In genomic region chr11:94986435-94986834, GRCm38 (mm10) we compare ENCODE assay signal across 27 mouse cellular contexts. TPM values are rescaled to one million over a fixed set of nuclear protein-coding genes. Genes with fewer than 3 reads are reported as not detected.
DNase-seq lines count a peak whose midpoint lies in the region; ATAC-seq and TF ChIP-seq lines count a peak whose summit lies in the region.
"Had no signal": no experiment of that assay in that cellular context is flagged by ENCODE, and none has a peak within 500 bp of the region (broad histone marks: within the 10 kb centered on the region; RNA-seq: fewer than 3 reads in every experiment).

No protein-coding gene starts in this region.

- no peak overlapping the region for H3K4me2 ChIP-seq in stomach, embryonic 15.5 days
- no peak overlapping the region for H3K4me2 ChIP-seq in stomach, postnatal 0 days (replicated peaks; ENCODE audit: low read depth)
- H3K4me2 ChIP-seq: embryonic facial prominence, embryonic 13.5 days; forebrain, embryonic 13.5 days; heart, embryonic 13.5 days; hindbrain, embryonic 12.5 days had no signal

- peaks cover 16% of the 10 kb centered on the region for H3K79me2 ChIP-seq in MEL (ENCODE audit: control insufficient read depth, insufficient read depth, low read length, poor library complexity)

- no peak overlapping the region for H3K9ac ChIP-seq in stomach, embryonic 15.5 days
- H3K9ac ChIP-seq in stomach, postnatal 0 days (ENCODE audit: low read length), result no peak overlapping the region
- H3K9ac ChIP-seq in MEL (ENCODE audit: control insufficient read depth, low read depth, low read length, poor library complexity, severe bottlenecking), result no peak overlapping the region
- H3K9ac ChIP-seq: embryonic facial prominence, embryonic 13.5 days; forebrain, embryonic 13.5 days; hindbrain, embryonic 12.5 days had no signal

- no peaks in the 10 kb centered on the region for H3K9me3 ChIP-seq in heart, embryonic 10.5 days
- H3K9me3 ChIP-seq in stomach, embryonic 15.5 days, result no peaks in the 10 kb centered on the region
- H3K9me3 ChIP-seq in stomach, postnatal 0 days (ENCODE audit: control insufficient read depth, low read length), result no peaks in the 10 kb centered on the region
- H3K9me3 ChIP-seq in E14TG2a.4 (ENCODE audit: low read length) (no peaks in the 10 kb centered on the region), MEL (replicated peaks; ENCODE audit: insufficient read depth, low read length) (no peaks in the 10 kb centered on the region)
- H3K9me3 ChIP-seq: embryonic facial prominence, embryonic 13.5 days; forebrain, embryonic 13.5 days; G1E; heart, embryonic 13.5 days; hindbrain, embryonic 12.5 days had no signal

- no peak overlapping the region for H3K27ac ChIP-seq in heart, embryonic 10.5 days
- peak overlapping the region; percentile 62; the same call in 1 of the 2 replicates for H3K27ac ChIP-seq in stomach, embryonic 15.5 days
- H3K27ac ChIP-seq in stomach, postnatal 0 days (replicated peaks), result no peak overlapping the region
- no peak overlapping the region for H3K27ac ChIP-seq in MEL (ENCODE audit: control insufficient read depth, low read depth, low read length)
- H3K27ac ChIP-seq: embryonic facial prominence, embryonic 13.5 days; forebrain, embryonic 13.5 days; heart, embryonic 13.5 days; hindbrain, embryonic 12.5 days; hindbrain, postnatal 0 days had no signal

- TF ChIP-seq POLR2A in MEL (IDR thresholded peaks at IDR 0.05; ENCODE audit: control insufficient read depth in 1 of 2, insufficient read depth in 1 of 2, low read depth in 1 of 2, low read length in 2 of 2, poor library complexity in 1 of 2), result no peak

- no peak for ATAC-seq in stomach, embryonic 15.5 days (ENCODE audit: insufficient read depth, low FRiP score, low read depth)
- no peak for ATAC-seq in stomach, postnatal 0 days (ENCODE audit: low FRiP score, low TSS enrichment)
- ATAC-seq: forebrain, embryonic 13.5 days; hindbrain, postnatal 0 days had no signal

- H3K4me3 ChIP-seq in heart, embryonic 10.5 days, result no peak overlapping the region
- no peak overlapping the region for H3K4me3 ChIP-seq in stomach, embryonic 15.5 days (replicated peaks)
- H3K4me3 ChIP-seq in stomach, postnatal 0 days (ENCODE audit: low read depth, low read length), result no peak overlapping the region
- H3K4me3 ChIP-seq in E14TG2a.4 (replicated peaks; ENCODE audit: low read length) (peak overlapping the region; percentile 86; the same call in 1 of the 2 replicates), MEL (ENCODE audit: control insufficient read depth in 1 of 2, insufficient read depth in 1 of 2, low read depth in 2 of 2, low read length in 2 of 2) (no peak overlapping the region)
- H3K4me3 ChIP-seq: embryonic facial prominence, embryonic 13.5 days; forebrain, embryonic 13.5 days; heart, embryonic 13.5 days; hindbrain, embryonic 12.5 days had no signal

- no peaks in the 10 kb centered on the region for H3K36me3 ChIP-seq in heart, embryonic 10.5 days
- H3K36me3 ChIP-seq in stomach, embryonic 15.5 days, result no peaks in the 10 kb centered on the region
- H3K36me3 ChIP-seq in stomach, postnatal 0 days (ENCODE audit: control insufficient read depth, insufficient read depth, low read length), result no peaks in the 10 kb centered on the region
- no peaks in the 10 kb centered on the region for H3K36me3 ChIP-seq in E14TG2a.4 (ENCODE audit: insufficient read depth, low read length)
- H3K36me3 ChIP-seq in MEL (ENCODE audit: control insufficient read depth in 1 of 2, insufficient read depth in 2 of 2, low read length in 2 of 2), result peaks cover 0 to 22% of the 10 kb centered on the region in 2 experiments; a peak in 2 of 4 replicates
- H3K36me3 ChIP-seq: embryonic facial prominence, embryonic 13.5 days; G1E; heart, embryonic 13.5 days; hindbrain, embryonic 12.5 days had no signal

- peaks cover 53% of the 10 kb centered on the region for H3K4me1 ChIP-seq in heart, embryonic 10.5 days
- H3K4me1 ChIP-seq in stomach, embryonic 15.5 days, result peaks cover 32% of the 10 kb centered on the region
- peaks cover 5% of the 10 kb centered on the region; the same call in 1 of the 2 replicates for H3K4me1 ChIP-seq in stomach, postnatal 0 days (replicated peaks; ENCODE audit: control insufficient read depth, insufficient read depth)
- H3K4me1 ChIP-seq in E14TG2a.4 (replicated peaks; ENCODE audit: low read depth, low read length) (peaks cover 54% of the 10 kb centered on the region), MEL (ENCODE audit: control insufficient read depth in 1 of 2, insufficient read depth in 2 of 2, low read length in 2 of 2) (peaks cover 13 to 26% of the 10 kb centered on the region in 2 experiments)

- no peak for TF ChIP-seq CTCF in stomach, postnatal 0 days (IDR thresholded peaks at IDR 0.05; ENCODE audit: low read depth)
- TF ChIP-seq CTCF in E14TG2a.4 (conservative IDR thresholded peaks at IDR 0.05; ENCODE audit: low read length) (no peak), MEL (IDR thresholded peaks at IDR 0.05 in 2 of 3, conservative IDR thresholded peaks at IDR 0.05 in 1 of 3; ENCODE audit: control insufficient read depth in 1 of 3, insufficient read depth in 1 of 3, low read depth in 2 of 3, low read length in 3 of 3, poor library complexity in 1 of 3, severe bottlenecking in 1 of 3) (no peak)

- WGBS in heart, embryonic 10.5 days, result 60% methylated on average over 2 of the region's 2 CpGs
- 56% methylated on average over 2 of the region's 2 CpGs for WGBS in stomach, embryonic 15.5 days
- 66% methylated on average over 2 of the region's 2 CpGs for WGBS in stomach, postnatal 0 days

- no peak for TF ChIP-seq EP300 in stomach, postnatal 0 days (optimal IDR thresholded peaks at IDR 0.05)
- TF ChIP-seq EP300 in MEL (IDR thresholded peaks at IDR 0.05; ENCODE audit: low read depth in 1 of 2, low read length in 2 of 2), result no peak

- no peaks in the 10 kb centered on the region for H3K27me3 ChIP-seq in heart, embryonic 10.5 days (ENCODE audit: insufficient read depth, poor library complexity, severe bottlenecking)
- H3K27me3 ChIP-seq in stomach, embryonic 15.5 days (replicated peaks), result no peaks in the 10 kb centered on the region
- H3K27me3 ChIP-seq in stomach, postnatal 0 days (ENCODE audit: control insufficient read depth, insufficient read depth, low read length), result no peaks in the 10 kb centered on the region
- peaks cover 4% of the 10 kb centered on the region for H3K27me3 ChIP-seq in E14TG2a.4 (ENCODE audit: insufficient read depth, low read length)
- no peaks in the 10 kb centered on the region for H3K27me3 ChIP-seq in MEL (ENCODE audit: control insufficient read depth in 1 of 2, insufficient read depth in 2 of 2, low read length in 2 of 2)
- H3K27me3 ChIP-seq: embryonic facial prominence, embryonic 13.5 days; forebrain, embryonic 13.5 days; heart, embryonic 13.5 days; hindbrain, embryonic 12.5 days had no signal

- TF ChIP-seq RAD21 in MEL (IDR thresholded peaks at IDR 0.05; ENCODE audit: low read depth, low read length), result no peak

- peak; percentile 61 for DNase-seq in heart, embryonic 10.5 days (ENCODE audit: low spot score)
- no peak for DNase-seq in heart, adult 11 months
- DNase-seq in stomach, postnatal 0 days (ENCODE audit: low spot score), result no peak
- DNase-seq in MEL (ENCODE audit: low read depth, low spot score), result no peak
- no peak for DNase-seq in kidney, adult 11 months
- DNase-seq: cerebellum, adult 11 months; cerebellum, adult 8-10 months; embryo, embryonic 11 days; gastrocnemius, postnatal 10 days; heart, postnatal 36 days had no signal

TF ChIP-seq in MEL, 35 proteins besides CTCF, POLR2A, EP300 and RAD21 (continues in another document):
- no peak for TF ChIP-seq JUND (IDR thresholded peaks at IDR 0.05; ENCODE audit: low read depth, low read length)
- peak; percentile 50 for TF ChIP-seq TCF12 (IDR thresholded peaks at IDR 0.05; ENCODE audit: low read depth, low read length)

RNA-seq across cellular contexts. Expression of gene Ppp1r9b, which starts 4.4 kb away (rescaled TPM):
- 8.5 and 12.5 TPM in 2 replicates for polyA plus RNA-seq in heart, embryonic 10.5 days (2016; fragmentation: Nextera tagmentation; extraction: Ambion mirVana)
- 10.3 TPM in 2 replicates for polyA plus RNA-seq in stomach, embryonic 15.5 days (2015; fragmentation: Nextera tagmentation; extraction: Ambion mirVana)
- 4.9 and 5.4 TPM in 2 replicates for polyA plus RNA-seq in stomach, postnatal 0 days (2015; fragmentation: Nextera tagmentation; extraction: Ambion mirVana)
- total RNA-seq in MEL (2012; rRNA removed), result 113 and 150 TPM in 2 replicates
- 100 to 1,000 TPM in 1 of 2 experiments, 10 to 100 TPM in 1; 47.0 to 169 TPM for polyA plus RNA-seq in MEL (2012; ENCODE audit: insufficient read depth in 1 of 2, insufficient read length in 2 of 2, low read depth in 1 of 2, low replicate concordance in 2 of 2, missing spikeins in 1 of 2)

RNA-seq across cellular contexts. Expression of gene Sgca, which starts 10.3 kb away (rescaled TPM):
- 12.5 and 25.8 TPM in 2 replicates for polyA plus RNA-seq in heart, embryonic 10.5 days (2016; fragmentation: Nextera tagmentation; extraction: Ambion mirVana)
- 0.17 and 0.27 TPM in 2 replicates for polyA plus RNA-seq in stomach, embryonic 15.5 days (2015; fragmentation: Nextera tagmentation; extraction: Ambion mirVana)
- 0.47 and 0.80 TPM in 2 replicates for polyA plus RNA-seq in stomach, postnatal 0 days (2015; fragmentation: Nextera tagmentation; extraction: Ambion mirVana)
- total RNA-seq in MEL (2012; rRNA removed), result not detected in 2 replicates
- polyA plus RNA-seq in MEL (2012; ENCODE audit: insufficient read depth in 1 of 2, insufficient read length in 2 of 2, low read depth in 1 of 2, low replicate concordance in 2 of 2, missing spikeins in 1 of 2), result not detected
- total RNA-seq: common myeloid progenitor, adult 5-6 weeks had no signal
- polyA plus RNA-seq: forebrain, embryonic 13.5 days; G1E; intestine, embryonic 14.5 days had no signal

RNA-seq across cellular contexts. Expression of gene Hils1, which starts 19.0 kb away (rescaled TPM):
- polyA plus RNA-seq in heart, embryonic 10.5 days (2016; fragmentation: Nextera tagmentation; extraction: Ambion mirVana), result 0.22 TPM in 1 of 2 replicates, not detected in the other
- not detected in 2 replicates for polyA plus RNA-seq in stomach, embryonic 15.5 days (2015; fragmentation: Nextera tagmentation; extraction: Ambion mirVana)
- not detected in 2 replicates for polyA plus RNA-seq in stomach, postnatal 0 days (2015; fragmentation: Nextera tagmentation; extraction: Ambion mirVana)
- total RNA-seq in MEL (2012; rRNA removed), result not detected in 2 replicates
- not detected for polyA plus RNA-seq in MEL (2012; ENCODE audit: insufficient read depth in 1 of 2, insufficient read length in 2 of 2, low read depth in 1 of 2, low replicate concordance in 2 of 2, missing spikeins in 1 of 2)
- total RNA-seq: adrenal gland, postnatal 10 days; adrenal gland, postnatal 4 days; CH12.LX; common myeloid progenitor, adult 5-6 weeks; G1E; gastrocnemius, postnatal 10 days; gastrocnemius, postnatal 4 days; heart, adult 8-10 months; heart, postnatal 36 days; hindbrain, postnatal 0 days had no signal
- polyA plus RNA-seq: brain, embryonic 14.5 days; embryonic facial prominence, embryonic 13.5 days; forebrain, embryonic 13.5 days; G1E; heart, embryonic 13.5 days; heart, postnatal 0 days; hindbrain, embryonic 12.5 days; hindbrain, postnatal 0 days; intestine, embryonic 14.5 days had no signal

RNA-seq across cellular contexts. Expression of gene Samd14, which starts 23.2 kb away (rescaled TPM):
- polyA plus RNA-seq in heart, embryonic 10.5 days (2016; fragmentation: Nextera tagmentation; extraction: Ambion mirVana), result 15.1 and 18.8 TPM in 2 replicates
- 19.8 and 21.1 TPM in 2 replicates for polyA plus RNA-seq in stomach, embryonic 15.5 days (2015; fragmentation: Nextera tagmentation; extraction: Ambion mirVana)
- 6.7 and 7.2 TPM in 2 replicates for polyA plus RNA-seq in stomach, postnatal 0 days (2015; fragmentation: Nextera tagmentation; extraction: Ambion mirVana)
- total RNA-seq in MEL (2012; rRNA removed), result 35.8 and 57.6 TPM in 2 replicates
- 1,000 to 10,000 TPM in 1 of 2 experiments, 100 to 1,000 TPM in 1; 101 to 1,219 TPM for polyA plus RNA-seq in MEL (2012; ENCODE audit: insufficient read depth in 1 of 2, insufficient read length in 2 of 2, low read depth in 1 of 2, low replicate concordance in 2 of 2, missing spikeins in 1 of 2)

RNA-seq across cellular contexts. Expression of gene Col1a1, which starts 50.4 kb away (rescaled TPM):
- polyA plus RNA-seq in heart, embryonic 10.5 days (2016; fragmentation: Nextera tagmentation; extraction: Ambion mirVana), result 146 and 311 TPM in 2 replicates
- 1,375 and 1,459 TPM in 2 replicates for polyA plus RNA-seq in stomach, embryonic 15.5 days (2015; fragmentation: Nextera tagmentation; extraction: Ambion mirVana)
- polyA plus RNA-seq in stomach, postnatal 0 days (2015; fragmentation: Nextera tagmentation; extraction: Ambion mirVana), result 816 and 869 TPM in 2 replicates
- total RNA-seq in MEL (2012; rRNA removed), result 0.12 and 0.20 TPM in 2 replicates
- polyA plus RNA-seq in MEL (2012; ENCODE audit: insufficient read depth in 1 of 2, insufficient read length in 2 of 2, low read depth in 1 of 2, low replicate concordance in 2 of 2, missing spikeins in 1 of 2), result under 1 TPM in 1 of 2 experiments, not detected in 1; 0.61 TPM
- total RNA-seq: common myeloid progenitor, adult 5-6 weeks had no signal
- polyA plus RNA-seq: G1E had no signal
